Mouse (Mus musculus): Measurements from ENCODE around the gene Senp3. TPM values are rescaled to one million over a fixed set of nuclear protein-coding genes. Genes with fewer than 3 reads are reported as not detected.

Senp3 gene
- polyA plus RNA-seq, 1 experiment, result 187 TPM

DNA sequence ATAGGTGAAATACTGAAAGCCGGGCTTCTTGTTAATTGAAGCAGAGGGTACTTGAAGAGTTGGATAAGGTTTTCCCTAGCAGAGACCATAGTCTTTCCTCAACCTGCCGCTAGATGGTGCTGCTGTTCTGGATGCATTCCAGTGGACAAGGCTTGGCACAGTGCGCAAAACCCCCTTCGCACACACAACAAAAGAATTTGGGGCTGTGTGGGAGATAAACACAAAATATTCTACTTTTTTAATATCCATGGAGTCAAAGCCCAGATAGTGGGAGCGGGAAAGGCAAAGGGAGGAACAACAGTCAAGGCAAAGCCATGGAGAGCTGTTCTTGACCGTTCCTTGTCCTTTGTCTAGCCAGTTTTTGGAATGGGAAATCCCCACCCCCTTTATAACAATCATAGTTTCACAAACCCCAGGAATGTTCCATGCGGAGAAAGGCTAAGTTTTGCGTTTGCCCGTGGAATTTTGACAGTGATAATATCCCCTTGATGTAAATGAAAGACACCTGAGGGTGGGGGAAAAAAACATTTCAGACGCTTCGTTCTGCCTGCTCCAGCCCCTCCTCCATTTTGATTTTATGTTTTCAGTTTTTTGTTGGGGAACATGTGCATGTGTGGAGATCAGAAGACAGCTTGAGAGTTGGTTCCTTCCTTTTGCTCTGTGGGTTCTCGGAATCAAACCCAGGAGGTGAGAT, 1.1 kb upstream of the Senp3 start:
- H3K27ac ChIP-seq (ENCODE audit: insufficient read depth, low read length), result peak overlapping the region; percentile 95
- no peak overlapping the region; the same call in 1 of the 2 replicates for H3K4me3 ChIP-seq (ENCODE audit: insufficient read depth, low read length)
- H3K4me1 ChIP-seq (ENCODE audit: control insufficient read depth, insufficient read depth, low read length), result peaks cover 10% of the 10 kb centered on the region
- TF ChIP-seq POLR2A (IDR thresholded peaks at IDR 0.05; ENCODE audit: low read depth, low read length) (peak; percentile 29; the same call in 1 of the 2 replicates), CTCF (IDR thresholded peaks at IDR 0.05; ENCODE audit: borderline replicate concordance, insufficient read depth, low read length) (peak; percentile 93)

- TF ChIP-seq POLR2A (IDR thresholded peaks at IDR 0.05; ENCODE audit: low read depth, low read length) (0 out of 2 replicates have a peak, but pooled peaks have one; percentile 18), CTCF (IDR thresholded peaks at IDR 0.05; ENCODE audit: borderline replicate concordance, insufficient read depth, low read length) (no peak)
- peaks cover 10% of the 10 kb centered on the region for H3K4me1 ChIP-seq (ENCODE audit: control insufficient read depth, insufficient read depth, low read length)
- H3K27ac ChIP-seq (ENCODE audit: insufficient read depth, low read length), result peak overlapping the region; percentile 85
- peak overlapping the region; percentile 54 for H3K4me3 ChIP-seq (ENCODE audit: insufficient read depth, low read length)
Observed at GRCm38 (mm10) chr11:69682209-69682839, 440 bp upstream of the Senp3 start.

DNA sequence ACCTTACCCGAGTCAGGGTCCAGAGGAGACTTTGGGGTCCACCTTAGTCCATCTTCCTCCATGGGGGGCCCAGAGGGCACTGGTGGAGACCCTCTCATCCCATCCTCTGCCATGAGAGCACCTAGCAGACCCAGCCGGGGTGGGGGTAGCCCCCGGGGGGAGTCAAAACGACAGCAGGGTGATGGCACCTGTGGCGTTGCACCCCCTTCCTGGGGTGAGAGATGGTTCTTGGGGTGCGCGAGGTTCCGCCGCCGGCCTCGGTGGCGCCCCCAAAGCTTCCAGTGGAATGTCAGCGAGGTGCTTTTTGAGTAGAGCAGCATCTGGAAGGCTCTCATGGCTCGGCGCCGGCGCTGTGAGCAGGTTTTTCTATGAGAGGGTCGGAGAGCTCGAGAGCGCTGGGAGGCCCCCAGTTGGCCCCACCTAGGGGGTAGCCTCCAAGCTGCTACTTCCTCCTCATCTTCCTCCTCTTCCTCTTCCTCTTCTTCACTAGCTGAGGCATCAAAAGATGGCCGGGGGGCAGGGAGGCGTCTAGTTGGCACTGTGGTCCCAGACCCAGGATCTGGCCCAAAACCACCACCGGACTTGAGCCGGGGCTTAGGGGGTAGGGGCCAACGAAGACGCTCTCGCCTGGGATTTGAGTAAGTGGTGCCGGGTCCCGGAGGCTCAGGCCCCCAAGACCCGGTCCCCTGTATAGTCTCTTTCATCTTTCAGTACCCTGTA, 1.6 kb downstream of the Senp3 start:
- Histone ChIP-seq H3K4me3 (ENCODE audit: insufficient read depth, low read length) (peak overlapping the region; percentile 96), H3K27ac (ENCODE audit: insufficient read depth, low read length) (no peak overlapping the region), H3K4me1 (ENCODE audit: control insufficient read depth, insufficient read depth, low read length) (peaks cover 7% of the 10 kb centered on the region)
- TF ChIP-seq CTCF (IDR thresholded peaks at IDR 0.05; ENCODE audit: borderline replicate concordance, insufficient read depth, low read length) (no peak), POLR2A (IDR thresholded peaks at IDR 0.05; ENCODE audit: low read depth, low read length) (no peak)

DNA sequence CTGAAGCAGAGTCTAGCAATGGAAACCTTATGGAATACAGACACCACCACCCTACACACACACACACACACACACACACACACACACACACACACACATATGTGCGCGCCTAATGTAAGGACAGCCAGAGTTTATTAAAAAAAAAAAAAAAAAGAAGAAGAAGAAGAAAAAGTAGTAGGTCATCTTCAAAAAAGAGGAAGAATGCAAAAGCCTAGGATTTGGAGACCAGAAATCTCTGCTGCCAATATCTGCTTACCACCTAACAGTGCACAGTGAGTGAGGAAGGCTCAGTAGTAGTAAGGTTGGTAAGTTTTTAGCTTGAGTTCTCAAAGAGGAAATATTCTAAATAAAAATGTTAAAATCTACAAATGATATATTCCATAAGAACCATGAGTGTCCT, 2.7 kb downstream of the Senp3 start:
- TF ChIP-seq CTCF (IDR thresholded peaks at IDR 0.05; ENCODE audit: borderline replicate concordance, insufficient read depth, low read length), result no peak
- no peak for TF ChIP-seq POLR2A (IDR thresholded peaks at IDR 0.05; ENCODE audit: low read depth, low read length)
- Histone ChIP-seq H3K27ac (ENCODE audit: insufficient read depth, low read length) (no peak overlapping the region), H3K4me3 (ENCODE audit: insufficient read depth, low read length) (no peak overlapping the region), H3K4me1 (ENCODE audit: control insufficient read depth, insufficient read depth, low read length) (peaks cover 7% of the 10 kb centered on the region)

DNA sequence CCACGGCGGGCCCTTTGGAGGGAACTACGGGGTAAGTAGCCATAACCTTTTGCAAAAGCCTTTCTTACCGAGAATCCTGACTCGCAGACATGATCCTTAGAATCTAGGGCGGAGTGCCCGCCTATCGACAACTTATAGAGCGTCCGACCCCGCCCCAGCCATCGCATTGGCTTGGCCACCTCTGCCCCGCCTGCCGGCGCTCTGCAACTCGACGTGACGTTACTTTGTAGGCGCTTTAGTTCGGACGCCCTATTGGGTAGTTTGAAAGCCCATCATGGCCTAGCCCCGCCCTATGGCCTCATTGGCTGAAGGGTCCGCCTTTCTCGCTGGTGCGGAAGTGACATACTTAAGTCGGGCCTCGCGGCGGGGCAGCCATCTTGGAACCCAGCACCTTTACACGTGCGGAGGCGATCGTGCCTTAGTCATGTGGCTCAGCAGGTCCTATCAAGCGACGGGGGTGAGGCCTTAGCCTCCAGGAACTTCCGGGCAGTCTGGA, 9.6 kb downstream of the Senp3 start, which contains the start of gene Eif4a1:
Gene Eif4a1 (minus strand): TSS at position 213 of the 496 bp plus-strand sequence.
- TF ChIP-seq CTCF (IDR thresholded peaks at IDR 0.05; ENCODE audit: borderline replicate concordance, insufficient read depth, low read length), result no peak
- peak; percentile 99 for TF ChIP-seq POLR2A (IDR thresholded peaks at IDR 0.05; ENCODE audit: low read depth, low read length)
- H3K4me1 ChIP-seq (ENCODE audit: control insufficient read depth, insufficient read depth, low read length), result no peaks in the 10 kb centered on the region
- peak within 1 kb of the TSS; percentile 86 for H3K27ac ChIP-seq (ENCODE audit: insufficient read depth, low read length)
- H3K4me3 ChIP-seq (ENCODE audit: insufficient read depth, low read length), result peak within 1 kb of the TSS; percentile 100

DNA sequence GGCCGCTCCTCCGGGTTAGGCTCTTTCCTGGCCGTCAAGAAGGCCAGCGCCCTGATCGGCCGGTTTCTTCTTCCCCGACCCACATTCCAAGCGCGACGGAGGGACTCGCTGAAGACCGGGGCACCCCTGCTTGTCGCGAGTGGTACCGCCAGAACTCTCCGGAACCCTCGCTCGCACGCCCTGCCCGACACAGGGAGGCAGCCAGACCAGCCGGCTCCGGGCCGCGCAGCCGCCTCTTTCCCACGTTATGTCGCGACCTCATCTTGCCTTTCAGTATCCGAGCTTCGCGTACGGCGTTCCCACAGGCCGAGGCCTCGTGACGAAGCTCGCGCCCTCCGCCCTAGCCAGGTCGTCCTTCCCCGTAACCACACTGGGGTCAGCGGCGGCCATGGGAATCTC, 10.2 kb downstream of the Senp3 start:
- H3K4me3 ChIP-seq (ENCODE audit: insufficient read depth, low read length), result peak overlapping the region; percentile 100
- no peak for TF ChIP-seq CTCF (IDR thresholded peaks at IDR 0.05; ENCODE audit: borderline replicate concordance, insufficient read depth, low read length)
- no peak for TF ChIP-seq POLR2A (IDR thresholded peaks at IDR 0.05; ENCODE audit: low read depth, low read length)
- peak overlapping the region; percentile 86 for H3K27ac ChIP-seq (ENCODE audit: insufficient read depth, low read length)
- no peaks in the 10 kb centered on the region for H3K4me1 ChIP-seq (ENCODE audit: control insufficient read depth, insufficient read depth, low read length)

DNA sequence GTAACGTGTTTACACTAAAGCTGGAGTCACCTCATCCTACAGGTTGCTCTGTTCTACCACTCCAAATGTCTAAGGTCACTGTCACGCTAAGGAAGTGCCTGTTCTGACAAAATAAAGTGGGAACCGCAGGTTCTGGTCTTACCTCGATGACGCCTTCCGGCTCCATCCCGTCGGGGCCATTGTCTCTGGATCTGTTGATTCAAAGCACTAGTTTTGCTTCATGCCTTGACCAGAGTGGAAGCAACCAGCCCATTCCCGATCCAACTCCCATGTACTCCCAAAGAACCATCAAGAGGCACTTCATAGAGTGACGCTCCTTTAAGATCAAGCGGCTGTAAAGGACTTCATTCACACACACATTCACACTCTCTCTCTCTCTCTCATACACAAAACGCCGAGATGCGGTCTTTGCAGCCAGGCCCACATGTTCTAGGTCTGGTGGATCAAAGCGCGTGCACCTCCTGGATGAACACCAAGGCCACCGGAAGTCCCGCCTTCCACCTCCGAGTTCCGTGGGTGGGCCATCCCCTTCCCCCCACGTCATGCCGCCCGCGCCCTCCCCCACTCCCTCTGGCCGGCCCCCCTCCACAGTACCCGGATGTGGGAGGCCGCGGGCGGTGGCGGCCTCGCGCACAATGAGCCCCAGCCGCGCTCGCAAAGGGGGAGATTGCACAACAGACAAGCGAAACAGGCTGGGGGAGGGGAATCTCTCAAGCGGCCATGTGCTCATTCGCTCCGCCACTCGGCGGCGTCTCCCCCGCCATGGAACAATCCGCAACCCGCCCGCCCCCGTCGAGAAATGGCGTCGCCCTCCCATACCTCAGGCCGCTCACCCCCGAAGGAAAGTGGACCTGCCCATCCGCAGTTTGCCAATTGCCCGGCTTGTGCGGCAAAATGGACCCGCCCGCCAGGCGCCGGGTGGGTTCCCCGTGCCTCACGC, 10.8 kb downstream of the Senp3 start:
- TF ChIP-seq CTCF (IDR thresholded peaks at IDR 0.05; ENCODE audit: borderline replicate concordance, insufficient read depth, low read length) (no peak), POLR2A (IDR thresholded peaks at IDR 0.05; ENCODE audit: low read depth, low read length) (peak; percentile 47)

GRCm38 (mm10) chr11:69666665-69667005, 15.2 kb downstream of the Senp3 start:
- no peak overlapping the region for H3K4me3 ChIP-seq (ENCODE audit: insufficient read depth, low read length)

More for the DNA sequence above, 10.8 kb downstream of the Senp3 start:
- peak overlapping the region; percentile 100 for H3K4me3 ChIP-seq (ENCODE audit: insufficient read depth, low read length)
- H3K27ac ChIP-seq (ENCODE audit: insufficient read depth, low read length), result peak overlapping the region; percentile 86
- no peaks in the 10 kb centered on the region for H3K4me1 ChIP-seq (ENCODE audit: control insufficient read depth, insufficient read depth, low read length)

More at GRCm38 (mm10) chr11:69666665-69667005, 15.2 kb downstream of the Senp3 start:
- 0 out of 2 replicates have a peak, but pooled peaks cover 2% of the 10 kb centered on the region for H3K4me1 ChIP-seq (ENCODE audit: control insufficient read depth, insufficient read depth, low read length)
- no peak overlapping the region for H3K27ac ChIP-seq (ENCODE audit: insufficient read depth, low read length)
- no peak for TF ChIP-seq CTCF (IDR thresholded peaks at IDR 0.05; ENCODE audit: borderline replicate concordance, insufficient read depth, low read length)
- no peak for TF ChIP-seq POLR2A (IDR thresholded peaks at IDR 0.05; ENCODE audit: low read depth, low read length)
